Mouse (Mus musculus): ENCODE results near the gene Ccdc51.

DNA sequence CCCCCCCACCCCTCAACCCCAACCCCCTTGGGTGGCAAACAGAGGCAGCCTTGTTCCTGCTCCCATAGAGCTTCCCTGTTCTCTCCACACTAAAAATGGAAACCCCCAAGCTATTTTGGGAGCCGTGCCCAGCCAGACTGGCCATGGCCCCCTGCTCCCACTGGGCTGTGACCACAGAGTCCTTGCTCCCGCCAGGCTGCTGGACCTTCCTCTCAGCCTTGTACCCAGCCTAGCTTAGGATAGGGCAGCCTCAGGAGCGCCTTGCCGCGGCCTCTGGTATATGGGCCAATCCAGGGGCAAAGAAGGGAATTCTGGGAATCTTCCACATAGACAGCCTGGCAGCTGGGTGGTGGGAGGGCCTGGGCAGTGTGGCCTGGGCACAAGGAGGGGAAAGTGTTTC, 15.5 kb downstream of the Ccdc51 start:
- no peak for TF ChIP-seq CTCF (IDR thresholded peaks at IDR 0.05; ENCODE audit: low read depth, low read length)
- no peak for TF ChIP-seq EP300 (IDR thresholded peaks at IDR 0.05; ENCODE audit: insufficient read depth, low read depth, low read length)

Data from ES-Bruce4 (cell line).